Mouse (Mus musculus) stomach, postnatal 0 days (tissue): ENCODE results near the gene Cdca7. TPM values are rescaled to one million over a fixed set of nuclear protein-coding genes. Genes with fewer than 3 reads are reported as not detected.

Experiments
- ATAC-seq: fragments of 200-750 bp; cut with Nextera tagmentation; 2 replicates; pipeline ENCODE4 v1.8.0; 2017; ENCODE audit not compliant: low FRiP score, low TSS enrichment
- DNase-seq: peaks from one replicate; pipeline ENCODE4 v3.0.0-alpha.2; 2016; ENCODE audit warnings: low spot score
- H3K27ac ChIP-seq: fragments of 300-500 bp; sonication (generic); replicated peaks from 2 replicates; pipeline ENCODE4 v1.5.1; 2014; ENCODE audit warnings: mild to moderate bottlenecking, control low read depth
- H3K27me3 ChIP-seq: fragments of 300-500 bp; sonication (generic); 2 replicates; pipeline ENCODE4 v1.6.1; 2014; ENCODE audit warnings: low read length; ENCODE audit not compliant: control insufficient read depth, insufficient read depth
- H3K36me3 ChIP-seq: fragments of 300-500 bp; sonication (generic); 2 replicates; pipeline ENCODE4 v1.6.1; 2014; ENCODE audit warnings: low read length, mixed read lengths; ENCODE audit not compliant: control insufficient read depth, insufficient read depth
- H3K4me1 ChIP-seq: fragments of 300-500 bp; sonication (generic); replicated peaks from 2 replicates; pipeline ENCODE4 v1.6.1; 2014; ENCODE audit warnings: antibody characterized with exemption; ENCODE audit not compliant: control insufficient read depth, insufficient read depth
- H3K4me2 ChIP-seq: fragments of 300-500 bp; sonication (generic); replicated peaks from 2 replicates; pipeline ENCODE4 v1.6.1; 2014; ENCODE audit warnings: low read depth, mild to moderate bottlenecking, control low read depth, moderate library complexity
- H3K4me3 ChIP-seq: fragments of 300-500 bp; sonication (generic); 2 replicates; pipeline ENCODE4 v1.5.1; 2014; ENCODE audit warnings: low read depth, low read length, control low read depth
- H3K9ac ChIP-seq: fragments of 300-500 bp; sonication (generic); 2 replicates; pipeline ENCODE4 v1.6.1; 2014; ENCODE audit warnings: mild to moderate bottlenecking, low read length, control low read depth, mixed read lengths
- H3K9me3 ChIP-seq: fragments of 300-500 bp; sonication (generic); 2 replicates; pipeline ENCODE4 v1.6.1; 2016; ENCODE audit warnings: low read length; ENCODE audit not compliant: control insufficient read depth
- CTCF ChIP-seq: IDR thresholded peaks from 2 replicates; pipeline ENCODE4 v1.5.1; 2016; ENCODE audit warnings: antibody characterized with exemption, low read depth, mild to moderate bottlenecking, moderate library complexity
- EP300 ChIP-seq: optimal IDR thresholded peaks from 2 replicates; pipeline ENCODE3; 2016; ENCODE audit warnings: antibody characterized with exemption
- WGBS: fragments of 180-500 bp; shearing (Covaris S2); extraction: QIAGEN DNeasy Blood & Tissue Kit; methylation state at CpG from one replicate; pipeline ENCODE4 v1.1.7; 2014; 5-methylcytosine and 5-hydroxymethylcytosine counted together
- polyA plus RNA-seq: library from polyadenylated mRNA; unstranded; fragments of >200 nt; fragmentation: Nextera tagmentation; extraction: Ambion mirVana; gene quantifications from 2 replicates; pipeline ENCODE4 v1.2.1, GENCODE M21; 2015

The Cdca7 gene
- polyA plus RNA-seq, 1 experiment from 2014 or later: 42.7 TPM

- no peaks in the 10 kb centered on the region for H3K9me3 ChIP-seq
Observed at GRCm38 (mm10) chr2:72467604-72468003, 8.4 kb upstream of the Cdca7 start.

GRCm38 (mm10) chr2:72471415-72472070 lies 4.4 kb upstream of the Cdca7 start:
- Histone ChIP-seq H3K4me3 (no peak overlapping the region), H3K4me1 (no peaks in the 10 kb centered on the region), H3K27ac (no peak overlapping the region), H3K27me3 (no peaks in the 10 kb centered on the region), H3K9ac (no peak overlapping the region), H3K4me2 (no peak overlapping the region), H3K9me3 (no peaks in the 10 kb centered on the region), H3K36me3 (no peaks in the 10 kb centered on the region)
- WGBS: 60% methylated on average over 16 of the region's 16 CpGs
- DNase-seq: no peak
- TF ChIP-seq EP300 (no peak), CTCF (no peak)
- ATAC-seq: no peak

More at GRCm38 (mm10) chr2:72467604-72468003, 8.4 kb upstream of the Cdca7 start:
- TF ChIP-seq EP300 (no peak), CTCF (no peak)
- no peak overlapping the region for H3K4me3 ChIP-seq
- DNase-seq (no peak), ATAC-seq (no peak)
- WGBS: 37% methylated on average over 1 of the region's 1 CpGs
- no peaks in the 10 kb centered on the region for H3K27me3 ChIP-seq
- H3K4me2 ChIP-seq: no peak overlapping the region
- no peak overlapping the region for H3K9ac ChIP-seq
- H3K4me1 ChIP-seq: no peaks in the 10 kb centered on the region
- H3K36me3 ChIP-seq: no peaks in the 10 kb centered on the region
- no peak overlapping the region for H3K27ac ChIP-seq

GRCm38 (mm10) chr2:72474531-72475287 lies 1.2 kb upstream of the Cdca7 start:
- Histone ChIP-seq H3K4me2 (no peak overlapping the region), H3K27me3 (no peaks in the 10 kb centered on the region), H3K27ac (no peak overlapping the region), H3K9me3 (no peaks in the 10 kb centered on the region), H3K4me1 (no peaks in the 10 kb centered on the region; the same call in 1 of the 2 replicates), H3K4me3 (no peak overlapping the region), H3K9ac (no peak overlapping the region), H3K36me3 (peaks cover under 1% of the 10 kb centered on the region; the same call in 1 of the 2 replicates)
- no peak for DNase-seq
- TF ChIP-seq CTCF: no peak
- TF ChIP-seq EP300: no peak
- ATAC-seq: no peak
- WGBS: 54% methylated on average over 7 of the region's 7 CpGs

GRCm38 (mm10) chr2:72475423-72475796 lies 549 bp upstream of the Cdca7 start:
- no peak for TF ChIP-seq CTCF
- no peak for TF ChIP-seq EP300
- no peaks in the 10 kb centered on the region for H3K9me3 ChIP-seq
- no peaks in the 10 kb centered on the region; the same call in 1 of the 2 replicates for H3K4me1 ChIP-seq
- peak overlapping the region; percentile 80 for H3K4me2 ChIP-seq
- peak overlapping the region; percentile 76 for H3K4me3 ChIP-seq
- peak overlapping the region; percentile 80 for H3K9ac ChIP-seq
- WGBS: 3% methylated on average over 7 of the region's 7 CpGs
- peaks cover 3% of the 10 kb centered on the region; the same call in 1 of the 2 replicates for H3K36me3 ChIP-seq
- ATAC-seq (0 out of 2 replicates have a peak, but pooled peaks have one; percentile 3), DNase-seq (no peak)
- no peaks in the 10 kb centered on the region for H3K27me3 ChIP-seq
- peak overlapping the region; percentile 90 for H3K27ac ChIP-seq

- Histone ChIP-seq H3K4me2 (peak overlapping the region; percentile 80), H3K27me3 (no peaks in the 10 kb centered on the region), H3K4me3 (peak overlapping the region; percentile 76), H3K36me3 (peaks cover 3% of the 10 kb centered on the region; the same call in 1 of the 2 replicates), H3K27ac (peak overlapping the region; percentile 90), H3K4me1 (no peaks in the 10 kb centered on the region; the same call in 1 of the 2 replicates), H3K9ac (peak overlapping the region; percentile 80), H3K9me3 (no peaks in the 10 kb centered on the region)
- peak; percentile 71 for ATAC-seq
- TF ChIP-seq CTCF (no peak), EP300 (no peak)
- under 1% methylated on average over 53 of the region's 53 CpGs for WGBS
- DNase-seq: peak; percentile 58
Observed at GRCm38 (mm10) chr2:72476486-72477211, 690 bp downstream of the Cdca7 start.
